Mouse (Mus musculus): ENCODE data around the gene Auts2. TPM values are rescaled to one million over a fixed set of nuclear protein-coding genes. Genes with fewer than 3 reads are reported as not detected.

The Auts2 gene
- polyA plus RNA-seq, 1 experiment from 2014 or later = 75.0 TPM

- H3K4me1 ChIP-seq (ENCODE audit: control insufficient read depth, insufficient read depth, low read length) = peaks cover 35% of the 10 kb centered on the region
- no peak overlapping the region for H3K9ac ChIP-seq (replicated peaks; ENCODE audit: low read length)
- H3K4me2 ChIP-seq (ENCODE audit: low read length) = no peak overlapping the region
- H3K4me3 ChIP-seq (replicated peaks; ENCODE audit: low read depth, low read length) = no peak overlapping the region
- WGBS = 90% methylated on average over 3 of the region's 3 CpGs
- DNase-seq (no peak), ATAC-seq (ENCODE audit: low FRiP score, low TSS enrichment) (no peak)
- no peaks in the 10 kb centered on the region for H3K36me3 ChIP-seq (ENCODE audit: control insufficient read depth, insufficient read depth, low read length)
- H3K27me3 ChIP-seq (ENCODE audit: control insufficient read depth, insufficient read depth, low read length) = no peaks in the 10 kb centered on the region
- H3K27ac ChIP-seq (replicated peaks; ENCODE audit: low read depth, low read length) = no peak overlapping the region
- no peaks in the 10 kb centered on the region for H3K9me3 ChIP-seq (ENCODE audit: control insufficient read depth, low read length)
These were observed 93.1 kb downstream of the Auts2 start for GRCm38 (mm10) chr5:132450071-132450470.

- no peak overlapping the region for H3K9ac ChIP-seq (replicated peaks; ENCODE audit: low read length)
- H3K4me1 ChIP-seq (ENCODE audit: control insufficient read depth, insufficient read depth, low read length) = peaks cover 36% of the 10 kb centered on the region
- 56% methylated on average over 6 of the region's 6 CpGs for WGBS
- no peak for DNase-seq
- ATAC-seq (ENCODE audit: low FRiP score, low TSS enrichment) = no peak
- H3K4me3 ChIP-seq (replicated peaks; ENCODE audit: low read depth, low read length) = no peak overlapping the region
- H3K9me3 ChIP-seq (ENCODE audit: control insufficient read depth, low read length) = no peaks in the 10 kb centered on the region
- H3K36me3 ChIP-seq (ENCODE audit: control insufficient read depth, insufficient read depth, low read length) = no peaks in the 10 kb centered on the region
- H3K27me3 ChIP-seq (ENCODE audit: control insufficient read depth, insufficient read depth, low read length) = no peaks in the 10 kb centered on the region
- H3K4me2 ChIP-seq (ENCODE audit: low read length) = no peak overlapping the region
- no peak overlapping the region for H3K27ac ChIP-seq (replicated peaks; ENCODE audit: low read depth, low read length)
These were observed 94.6 kb downstream of the Auts2 start for GRCm38 (mm10) chr5:132448401-132449066.

GRCm38 (mm10) chr5:132445213-132445954, 97.8 kb downstream of the Auts2 start:
- H3K27ac ChIP-seq (replicated peaks; ENCODE audit: low read depth, low read length) = no peak overlapping the region
- no peak for ATAC-seq (ENCODE audit: low FRiP score, low TSS enrichment)

GRCm38 (mm10) chr5:132442948-132443347, 100.2 kb downstream of the Auts2 start:
- H3K4me1 ChIP-seq (ENCODE audit: control insufficient read depth, insufficient read depth, low read length) = peaks cover 18% of the 10 kb centered on the region; the same call in 1 of the 2 replicates
- no peaks in the 10 kb centered on the region for H3K27me3 ChIP-seq (ENCODE audit: control insufficient read depth, insufficient read depth, low read length)
- no peaks in the 10 kb centered on the region for H3K36me3 ChIP-seq (ENCODE audit: control insufficient read depth, insufficient read depth, low read length)
- no peaks in the 10 kb centered on the region for H3K9me3 ChIP-seq (ENCODE audit: control insufficient read depth, low read length)
- WGBS = 77% methylated on average over 4 of the region's 4 CpGs
- H3K27ac ChIP-seq (replicated peaks; ENCODE audit: low read depth, low read length) = no peak overlapping the region
- no peak overlapping the region for H3K4me2 ChIP-seq (ENCODE audit: low read length)
- no peak overlapping the region for H3K4me3 ChIP-seq (replicated peaks; ENCODE audit: low read depth, low read length)
- H3K9ac ChIP-seq (replicated peaks; ENCODE audit: low read length) = no peak overlapping the region
- ATAC-seq (ENCODE audit: low FRiP score, low TSS enrichment) = no peak
- DNase-seq = no peak

More at GRCm38 (mm10) chr5:132445213-132445954, 97.8 kb downstream of the Auts2 start:
- no peak overlapping the region for H3K4me2 ChIP-seq (ENCODE audit: low read length)
- DNase-seq = no peak
- H3K9me3 ChIP-seq (ENCODE audit: control insufficient read depth, low read length) = no peaks in the 10 kb centered on the region
- H3K4me3 ChIP-seq (replicated peaks; ENCODE audit: low read depth, low read length) = no peak overlapping the region
- peaks cover 18% of the 10 kb centered on the region; the same call in 1 of the 2 replicates for H3K4me1 ChIP-seq (ENCODE audit: control insufficient read depth, insufficient read depth, low read length)
- no peaks in the 10 kb centered on the region for H3K27me3 ChIP-seq (ENCODE audit: control insufficient read depth, insufficient read depth, low read length)
- no peaks in the 10 kb centered on the region for H3K36me3 ChIP-seq (ENCODE audit: control insufficient read depth, insufficient read depth, low read length)
- no peak overlapping the region for H3K9ac ChIP-seq (replicated peaks; ENCODE audit: low read length)
- WGBS = 75% methylated on average over 4 of the region's 4 CpGs

GRCm38 (mm10) chr5:132438414-132438813, 104.7 kb downstream of the Auts2 start:
- no peak overlapping the region for H3K4me2 ChIP-seq (ENCODE audit: low read length)
- H3K27ac ChIP-seq (replicated peaks; ENCODE audit: low read depth, low read length) = no peak overlapping the region
- H3K4me1 ChIP-seq (ENCODE audit: control insufficient read depth, insufficient read depth, low read length) = 0 out of 2 replicates have a peak, but pooled peaks cover 11% of the 10 kb centered on the region
- H3K36me3 ChIP-seq (ENCODE audit: control insufficient read depth, insufficient read depth, low read length) = no peaks in the 10 kb centered on the region
- H3K9ac ChIP-seq (replicated peaks; ENCODE audit: low read length) = no peak overlapping the region
- no peak for ATAC-seq (ENCODE audit: low FRiP score, low TSS enrichment)
- no peaks in the 10 kb centered on the region for H3K9me3 ChIP-seq (ENCODE audit: control insufficient read depth, low read length)
- WGBS = 52% methylated on average over 4 of the region's 4 CpGs
- DNase-seq = no peak
- no peak overlapping the region for H3K4me3 ChIP-seq (replicated peaks; ENCODE audit: low read depth, low read length)
- H3K27me3 ChIP-seq (ENCODE audit: control insufficient read depth, insufficient read depth, low read length) = no peaks in the 10 kb centered on the region

GRCm38 (mm10) chr5:132437994-132438393, 105.2 kb downstream of the Auts2 start:
- Histone ChIP-seq H3K27ac (replicated peaks; ENCODE audit: low read depth, low read length) (no peak overlapping the region), H3K27me3 (ENCODE audit: control insufficient read depth, insufficient read depth, low read length) (no peaks in the 10 kb centered on the region), H3K9ac (replicated peaks; ENCODE audit: low read length) (no peak overlapping the region), H3K36me3 (ENCODE audit: control insufficient read depth, insufficient read depth, low read length) (no peaks in the 10 kb centered on the region), H3K4me2 (ENCODE audit: low read length) (no peak overlapping the region), H3K4me3 (replicated peaks; ENCODE audit: low read depth, low read length) (no peak overlapping the region), H3K9me3 (ENCODE audit: control insufficient read depth, low read length) (no peaks in the 10 kb centered on the region), H3K4me1 (ENCODE audit: control insufficient read depth, insufficient read depth, low read length) (0 out of 2 replicates have a peak, but pooled peaks cover 11% of the 10 kb centered on the region)
- ATAC-seq (ENCODE audit: low FRiP score, low TSS enrichment) = no peak
- 67% methylated on average over 8 of the region's 8 CpGs for WGBS
- DNase-seq = no peak

GRCm38 (mm10) chr5:132437478-132437877, 105.7 kb downstream of the Auts2 start:
- 0 out of 2 replicates have a peak, but pooled peaks cover 11% of the 10 kb centered on the region for H3K4me1 ChIP-seq (ENCODE audit: control insufficient read depth, insufficient read depth, low read length)
- no peaks in the 10 kb centered on the region for H3K27me3 ChIP-seq (ENCODE audit: control insufficient read depth, insufficient read depth, low read length)
- ATAC-seq (ENCODE audit: low FRiP score, low TSS enrichment) = no peak
- no peak for DNase-seq
- H3K4me2 ChIP-seq (ENCODE audit: low read length) = no peak overlapping the region
- H3K9ac ChIP-seq (replicated peaks; ENCODE audit: low read length) = no peak overlapping the region
- H3K9me3 ChIP-seq (ENCODE audit: control insufficient read depth, low read length) = no peaks in the 10 kb centered on the region
- no peak overlapping the region for H3K27ac ChIP-seq (replicated peaks; ENCODE audit: low read depth, low read length)
- WGBS = 90% methylated on average over 8 of the region's 8 CpGs
- no peak overlapping the region for H3K4me3 ChIP-seq (replicated peaks; ENCODE audit: low read depth, low read length)
- no peaks in the 10 kb centered on the region for H3K36me3 ChIP-seq (ENCODE audit: control insufficient read depth, insufficient read depth, low read length)

GRCm38 (mm10) chr5:132436901-132437300, 106.2 kb downstream of the Auts2 start:
- H3K9me3 ChIP-seq (ENCODE audit: control insufficient read depth, low read length) = no peaks in the 10 kb centered on the region
- H3K36me3 ChIP-seq (ENCODE audit: control insufficient read depth, insufficient read depth, low read length) = no peaks in the 10 kb centered on the region
- no peak for ATAC-seq (ENCODE audit: low FRiP score, low TSS enrichment)
- no peaks in the 10 kb centered on the region for H3K27me3 ChIP-seq (ENCODE audit: control insufficient read depth, insufficient read depth, low read length)
- no peak overlapping the region for H3K4me2 ChIP-seq (ENCODE audit: low read length)
- H3K9ac ChIP-seq (replicated peaks; ENCODE audit: low read length) = no peak overlapping the region
- H3K4me1 ChIP-seq (ENCODE audit: control insufficient read depth, insufficient read depth, low read length) = 0 out of 2 replicates have a peak, but pooled peaks cover 11% of the 10 kb centered on the region
- 77% methylated on average over 1 of the region's 1 CpGs for WGBS
- peak; percentile 31 for DNase-seq
- no peak overlapping the region for H3K27ac ChIP-seq (replicated peaks; ENCODE audit: low read depth, low read length)
- H3K4me3 ChIP-seq (replicated peaks; ENCODE audit: low read depth, low read length) = no peak overlapping the region
